Mouse (Mus musculus) liver, embryonic 13.5 days (tissue): ENCODE results near the gene Tmem150c. TPM values are rescaled to one million over a fixed set of nuclear protein-coding genes. Genes with fewer than 3 reads are reported as not detected.
A peak's percentile ranks its signal among the peaks of the same experiment; 100 is the strongest.

Source experiments
- ATAC-seq: fragments of 200-750 bp; cut with Nextera tagmentation; 2 replicates; pipeline ENCODE4 v1.8.0; 2017; ENCODE audit warnings: low read depth, mild to moderate bottlenecking, moderate number of reproducible peaks, moderate library complexity
- DNase-seq: peaks from one replicate; pipeline ENCODE4 v3.0.0; 2022
- H3K27ac ChIP-seq: fragments of 300-500 bp; sonication (generic); 2 replicates; pipeline ENCODE4 v1.5.1; 2015; ENCODE audit warnings: moderate library complexity, mild to moderate bottlenecking, inconsistent platforms
- H3K27me3 ChIP-seq: fragments of 300-500 bp; sonication (generic); 2 replicates; pipeline ENCODE4 v1.6.1; 2015; ENCODE audit warnings: mild to moderate bottlenecking, inconsistent platforms
- H3K36me3 ChIP-seq: fragments of 300-500 bp; sonication (generic); 2 replicates; pipeline ENCODE4 v1.6.1; 2015; ENCODE audit warnings: mild to moderate bottlenecking, inconsistent platforms
- H3K4me1 ChIP-seq: fragments of 300-500 bp; sonication (generic); replicated peaks from 2 replicates; pipeline ENCODE4 v1.6.1; 2015; ENCODE audit warnings: inconsistent platforms
- H3K4me2 ChIP-seq: fragments of 300-500 bp; sonication (generic); 2 replicates; pipeline ENCODE4 v1.6.1; 2015; ENCODE audit warnings: inconsistent platforms, mild to moderate bottlenecking, moderate library complexity
- H3K4me3 ChIP-seq: fragments of 300-500 bp; sonication (generic); replicated peaks from 2 replicates; pipeline ENCODE4 v1.5.1; 2015; ENCODE audit warnings: mild to moderate bottlenecking, inconsistent platforms
- H3K9ac ChIP-seq: fragments of 300-500 bp; sonication (generic); 2 replicates; pipeline ENCODE4 v1.6.1; 2015; ENCODE audit warnings: mild to moderate bottlenecking, inconsistent platforms
- H3K9me3 ChIP-seq: fragments of 300-500 bp; sonication (generic); replicated peaks from 2 replicates; pipeline ENCODE4 v1.6.1; 2016; ENCODE audit warnings: inconsistent platforms
- WGBS: fragments of 180-500 bp; shearing (Covaris S2); methylation state at CpG from one replicate; pipeline ENCODE4 v1.1.7; 2015; ENCODE audit not compliant: insufficient replicate concordance; 5-methylcytosine and 5-hydroxymethylcytosine counted together
- polyA plus RNA-seq: library from polyadenylated mRNA; unstranded; fragments of >200 nt; fragmentation: Nextera tagmentation; extraction: Ambion mirVana; gene quantifications from 2 replicates; pipeline ENCODE4 v1.2.1, GENCODE M21; 2015

The Tmem150c gene
- polyA plus RNA-seq, 1 experiment from 2014 or later: 0.83 TPM

GRCm38 (mm10) chr5:100047143-100047640, 112.4 kb downstream of the Tmem150c start:
- no peaks in the 10 kb centered on the region for H3K27me3 ChIP-seq
- ATAC-seq: no peak
- WGBS: 71% methylated on average over 8 of the region's 8 CpGs

GRCm38 (mm10) chr5:100046096-100046495, 113.5 kb downstream of the Tmem150c start:
- 62% methylated on average over 3 of the region's 3 CpGs for WGBS
- no peak overlapping the region for H3K9ac ChIP-seq
- H3K9me3 ChIP-seq: no peaks in the 10 kb centered on the region
- DNase-seq (no peak), ATAC-seq (no peak)
- no peak overlapping the region for H3K27ac ChIP-seq
- no peaks in the 10 kb centered on the region for H3K27me3 ChIP-seq
- H3K4me2 ChIP-seq: no peak overlapping the region
- no peak overlapping the region for H3K4me3 ChIP-seq
- peaks cover 17% of the 10 kb centered on the region; the same call in 1 of the 2 replicates for H3K36me3 ChIP-seq
- peaks cover 70% of the 10 kb centered on the region for H3K4me1 ChIP-seq

More at GRCm38 (mm10) chr5:100047143-100047640, 112.4 kb downstream of the Tmem150c start:
- DNase-seq: no peak
- Histone ChIP-seq H3K4me1 (peaks cover 59% of the 10 kb centered on the region), H3K4me2 (no peak overlapping the region), H3K4me3 (no peak overlapping the region), H3K27ac (no peak overlapping the region), H3K36me3 (peaks cover 25% of the 10 kb centered on the region), H3K9ac (no peak overlapping the region), H3K9me3 (no peaks in the 10 kb centered on the region)

- WGBS: 74% methylated on average over 5 of the region's 5 CpGs
- Histone ChIP-seq H3K4me1 (peaks cover 79% of the 10 kb centered on the region), H3K27ac (no peak overlapping the region), H3K36me3 (0 out of 2 replicates have a peak, but pooled peaks cover 7% of the 10 kb centered on the region), H3K4me2 (no peak overlapping the region), H3K4me3 (no peak overlapping the region), H3K9me3 (no peaks in the 10 kb centered on the region), H3K27me3 (no peaks in the 10 kb centered on the region), H3K9ac (no peak overlapping the region)
- no peak for DNase-seq
- no peak for ATAC-seq
Observed at GRCm38 (mm10) chr5:100044621-100045020, 115.0 kb downstream of the Tmem150c start.

- H3K9ac ChIP-seq: no peak overlapping the region
- H3K36me3 ChIP-seq: 0 out of 2 replicates have a peak, but pooled peaks cover 5% of the 10 kb centered on the region
- no peak overlapping the region for H3K4me2 ChIP-seq
- H3K4me3 ChIP-seq: no peak overlapping the region
- peaks cover 74% of the 10 kb centered on the region for H3K4me1 ChIP-seq
- no peak for ATAC-seq
- DNase-seq: no peak
- H3K27me3 ChIP-seq: no peaks in the 10 kb centered on the region
- WGBS: 61% methylated on average over 4 of the region's 4 CpGs
- H3K27ac ChIP-seq: no peak overlapping the region
- no peaks in the 10 kb centered on the region for H3K9me3 ChIP-seq
Observed at GRCm38 (mm10) chr5:100044030-100044429, 115.6 kb downstream of the Tmem150c start.

GRCm38 (mm10) chr5:100043361-100043760, 116.2 kb downstream of the Tmem150c start:
- H3K4me3 ChIP-seq: no peak overlapping the region
- no peak overlapping the region for H3K9ac ChIP-seq
- no peak overlapping the region for H3K4me2 ChIP-seq
- 0 out of 2 replicates have a peak, but pooled peaks cover 5% of the 10 kb centered on the region for H3K36me3 ChIP-seq
- H3K27me3 ChIP-seq: no peaks in the 10 kb centered on the region
- peaks cover 68% of the 10 kb centered on the region for H3K4me1 ChIP-seq
- no peak for ATAC-seq
- 72% methylated on average over 5 of the region's 5 CpGs for WGBS
- H3K27ac ChIP-seq: no peak overlapping the region
- DNase-seq: no peak
- no peaks in the 10 kb centered on the region for H3K9me3 ChIP-seq

GRCm38 (mm10) chr5:100042467-100042866, 117.1 kb downstream of the Tmem150c start:
- Histone ChIP-seq H3K4me3 (no peak overlapping the region), H3K9ac (no peak overlapping the region), H3K9me3 (no peaks in the 10 kb centered on the region), H3K27ac (no peak overlapping the region), H3K36me3 (peaks cover 8% of the 10 kb centered on the region), H3K4me2 (no peak overlapping the region), H3K27me3 (no peaks in the 10 kb centered on the region), H3K4me1 (peaks cover 63% of the 10 kb centered on the region)
- 88% methylated on average over 8 of the region's 8 CpGs for WGBS
- no peak for ATAC-seq
- no peak for DNase-seq

GRCm38 (mm10) chr5:100041272-100041671, 118.3 kb downstream of the Tmem150c start:
- peak overlapping the region; percentile 99 for H3K4me2 ChIP-seq

GRCm38 (mm10) chr5:100040281-100040784, 119.3 kb downstream of the Tmem150c start:
- under 1% methylated on average over 19 of the region's 19 CpGs for WGBS
- ATAC-seq: no peak

More at GRCm38 (mm10) chr5:100041272-100041671, 118.3 kb downstream of the Tmem150c start:
- Histone ChIP-seq H3K9me3 (no peaks in the 10 kb centered on the region), H3K27me3 (no peaks in the 10 kb centered on the region), H3K4me1 (peaks cover 68% of the 10 kb centered on the region), H3K9ac (peak overlapping the region; percentile 95; the same call in 1 of the 2 replicates), H3K4me3 (peak overlapping the region; percentile 92), H3K27ac (no peak overlapping the region), H3K36me3 (peaks cover 20% of the 10 kb centered on the region)
- ATAC-seq: no peak
- no peak for DNase-seq
- 44% methylated on average over 4 of the region's 4 CpGs for WGBS

GRCm38 (mm10) chr5:100039602-100040142, 119.9 kb downstream of the Tmem150c start, which contains the start of the genes Hnrnpdl and Enoph1:
Gene Hnrnpdl, minus strand, starts transcription at chr5:100039664.
Gene Enoph1, plus strand, starts transcription at chr5:100039985.
- ATAC-seq (peak; percentile 81), DNase-seq (peak; percentile 90)
- peaks cover 34% of the 10 kb centered on the region for H3K36me3 ChIP-seq
- H3K4me2 ChIP-seq: peak within 1 kb of the TSS; percentile 99
- H3K27ac ChIP-seq: peak within 1 kb of the TSS; percentile 92
- no peaks in the 10 kb centered on the region for H3K9me3 ChIP-seq
- no peaks in the 10 kb centered on the region for H3K27me3 ChIP-seq
- peaks cover 62% of the 10 kb centered on the region for H3K4me1 ChIP-seq
- peak within 1 kb of the TSS; percentile 95 for H3K9ac ChIP-seq
- peak within 1 kb of the TSS; percentile 92 for H3K4me3 ChIP-seq
- WGBS: under 1% methylated on average over 57 of the region's 57 CpGs

More at GRCm38 (mm10) chr5:100040281-100040784, 119.3 kb downstream of the Tmem150c start:
- H3K9ac ChIP-seq: peak overlapping the region; percentile 95
- H3K27me3 ChIP-seq: no peaks in the 10 kb centered on the region
- peaks cover 29% of the 10 kb centered on the region for H3K36me3 ChIP-seq
- no peak for DNase-seq
- H3K4me2 ChIP-seq: peak overlapping the region; percentile 99
- H3K4me3 ChIP-seq: peak overlapping the region; percentile 92
- peak overlapping the region; percentile 92 for H3K27ac ChIP-seq
- H3K9me3 ChIP-seq: no peaks in the 10 kb centered on the region
- peaks cover 68% of the 10 kb centered on the region for H3K4me1 ChIP-seq

- Histone ChIP-seq H3K27me3 (no peaks in the 10 kb centered on the region), H3K4me1 (peaks cover 60% of the 10 kb centered on the region), H3K4me3 (peak overlapping the region; percentile 92), H3K27ac (peak overlapping the region; percentile 92), H3K4me2 (peak overlapping the region; percentile 99), H3K9me3 (no peaks in the 10 kb centered on the region), H3K36me3 (peaks cover 41% of the 10 kb centered on the region), H3K9ac (peak overlapping the region; percentile 95)
- ATAC-seq (peak; percentile 71), DNase-seq (peak; percentile 95)
- WGBS: under 1% methylated on average over 108 of the region's 113 CpGs
Observed at GRCm38 (mm10) chr5:100038714-100039601, 120.7 kb downstream of the Tmem150c start.
